Mouse (Mus musculus): ENCODE data around the gene Ppp1r9a. TPM values are rescaled to one million over a fixed set of nuclear protein-coding genes. Genes with fewer than 3 reads are reported as not detected.

The Ppp1r9a gene
- total RNA-seq, 1 experiment from 2014 or later, result 43.4 TPM

GRCm38 (mm10) chr6:5109925-5110714, 207.4 kb downstream of the Ppp1r9a start:
- peak; percentile 97 to 100 for ATAC-seq (replicated peaks in 1 of 2; ENCODE audit: insufficient read depth in 1 of 2, low FRiP score in 2 of 2, low TSS enrichment in 1 of 2, low read depth in 1 of 2, poor library complexity in 2 of 2, severe bottlenecking in 2 of 2)

- 0 out of 4 replicates have a peak, but pooled peaks of 1 of the 2 experiments have one; percentile 14 for ATAC-seq (replicated peaks in 1 of 2; ENCODE audit: insufficient read depth in 1 of 2, low FRiP score in 2 of 2, low TSS enrichment in 1 of 2, low read depth in 1 of 2, poor library complexity in 2 of 2, severe bottlenecking in 2 of 2)
These were observed 208.0 kb downstream of the Ppp1r9a start for GRCm38 (mm10) chr6:5110715-5111048.

GRCm38 (mm10) chr6:5113103-5113502, 210.4 kb downstream of the Ppp1r9a start:
- ATAC-seq (replicated peaks in 1 of 2; ENCODE audit: insufficient read depth in 1 of 2, low FRiP score in 2 of 2, low TSS enrichment in 1 of 2, low read depth in 1 of 2, poor library complexity in 2 of 2, severe bottlenecking in 2 of 2), result no peak

- ATAC-seq (replicated peaks in 1 of 2; ENCODE audit: insufficient read depth in 1 of 2, low FRiP score in 2 of 2, low TSS enrichment in 1 of 2, low read depth in 1 of 2, poor library complexity in 2 of 2, severe bottlenecking in 2 of 2), result no peak
These were observed 211.0 kb downstream of the Ppp1r9a start for GRCm38 (mm10) chr6:5113734-5114133.

- no peak for ATAC-seq (replicated peaks in 1 of 2; ENCODE audit: insufficient read depth in 1 of 2, low FRiP score in 2 of 2, low TSS enrichment in 1 of 2, low read depth in 1 of 2, poor library complexity in 2 of 2, severe bottlenecking in 2 of 2)
These were observed 212.1 kb downstream of the Ppp1r9a start for GRCm38 (mm10) chr6:5114857-5115256.

- no peak for ATAC-seq (replicated peaks in 1 of 2; ENCODE audit: insufficient read depth in 1 of 2, low FRiP score in 2 of 2, low TSS enrichment in 1 of 2, low read depth in 1 of 2, poor library complexity in 2 of 2, severe bottlenecking in 2 of 2)
These were observed 216.6 kb downstream of the Ppp1r9a start for GRCm38 (mm10) chr6:5119181-5119910.

GRCm38 (mm10) chr6:5120229-5120628, 217.5 kb downstream of the Ppp1r9a start:
- ATAC-seq (replicated peaks in 1 of 2; ENCODE audit: insufficient read depth in 1 of 2, low FRiP score in 2 of 2, low TSS enrichment in 1 of 2, low read depth in 1 of 2, poor library complexity in 2 of 2, severe bottlenecking in 2 of 2), result no peak

- ATAC-seq (replicated peaks in 1 of 2; ENCODE audit: insufficient read depth in 1 of 2, low FRiP score in 2 of 2, low TSS enrichment in 1 of 2, low read depth in 1 of 2, poor library complexity in 2 of 2, severe bottlenecking in 2 of 2), result no peak
These were observed 226.8 kb downstream of the Ppp1r9a start for GRCm38 (mm10) chr6:5129364-5130093.

- no peak for ATAC-seq (replicated peaks in 1 of 2; ENCODE audit: insufficient read depth in 1 of 2, low FRiP score in 2 of 2, low TSS enrichment in 1 of 2, low read depth in 1 of 2, poor library complexity in 2 of 2, severe bottlenecking in 2 of 2)
These were observed 232.3 kb downstream of the Ppp1r9a start for GRCm38 (mm10) chr6:5134986-5135385.

- no peak for ATAC-seq (replicated peaks in 1 of 2; ENCODE audit: insufficient read depth in 1 of 2, low FRiP score in 2 of 2, low TSS enrichment in 1 of 2, low read depth in 1 of 2, poor library complexity in 2 of 2, severe bottlenecking in 2 of 2)
These were observed 233.3 kb downstream of the Ppp1r9a start for GRCm38 (mm10) chr6:5136046-5136445.

- no peak for ATAC-seq (replicated peaks in 1 of 2; ENCODE audit: insufficient read depth in 1 of 2, low FRiP score in 2 of 2, low TSS enrichment in 1 of 2, low read depth in 1 of 2, poor library complexity in 2 of 2, severe bottlenecking in 2 of 2)
These were observed 236.3 kb downstream of the Ppp1r9a start for GRCm38 (mm10) chr6:5138875-5139631.

GRCm38 (mm10) chr6:5139666-5140065, 236.9 kb downstream of the Ppp1r9a start:
- no peak for ATAC-seq (replicated peaks in 1 of 2; ENCODE audit: insufficient read depth in 1 of 2, low FRiP score in 2 of 2, low TSS enrichment in 1 of 2, low read depth in 1 of 2, poor library complexity in 2 of 2, severe bottlenecking in 2 of 2)

GRCm38 (mm10) chr6:5147488-5148142, 244.9 kb downstream of the Ppp1r9a start:
- ATAC-seq (replicated peaks in 1 of 2; ENCODE audit: insufficient read depth in 1 of 2, low FRiP score in 2 of 2, low TSS enrichment in 1 of 2, low read depth in 1 of 2, poor library complexity in 2 of 2, severe bottlenecking in 2 of 2), result peak; percentile 42 to 68; a peak in 3 of 4 replicates

- no peak for ATAC-seq (replicated peaks in 1 of 2; ENCODE audit: insufficient read depth in 1 of 2, low FRiP score in 2 of 2, low TSS enrichment in 1 of 2, low read depth in 1 of 2, poor library complexity in 2 of 2, severe bottlenecking in 2 of 2)
These were observed 247.2 kb downstream of the Ppp1r9a start for GRCm38 (mm10) chr6:5149941-5150340.

- no peak for ATAC-seq (replicated peaks in 1 of 2; ENCODE audit: insufficient read depth in 1 of 2, low FRiP score in 2 of 2, low TSS enrichment in 1 of 2, low read depth in 1 of 2, poor library complexity in 2 of 2, severe bottlenecking in 2 of 2)
These were observed 248.5 kb downstream of the Ppp1r9a start for GRCm38 (mm10) chr6:5151171-5151570.

GRCm38 (mm10) chr6:5152185-5152584, 249.5 kb downstream of the Ppp1r9a start:
- no peak for ATAC-seq (replicated peaks in 1 of 2; ENCODE audit: insufficient read depth in 1 of 2, low FRiP score in 2 of 2, low TSS enrichment in 1 of 2, low read depth in 1 of 2, poor library complexity in 2 of 2, severe bottlenecking in 2 of 2)

GRCm38 (mm10) chr6:5154786-5155185, 252.1 kb downstream of the Ppp1r9a start:
- no peak for ATAC-seq (replicated peaks in 1 of 2; ENCODE audit: insufficient read depth in 1 of 2, low FRiP score in 2 of 2, low TSS enrichment in 1 of 2, low read depth in 1 of 2, poor library complexity in 2 of 2, severe bottlenecking in 2 of 2)

Measured in hematopoietic stem cell, adult 5-6 weeks (primary cell).